Mouse (Mus musculus) hindbrain, embryonic 15.5 days (tissue): ENCODE results near the gene Hoxd4. TPM values are rescaled to one million over a fixed set of nuclear protein-coding genes. Genes with fewer than 3 reads are reported as not detected.

ENCODE experiments used
- ATAC-seq: fragments of 200-750 bp; cut with Nextera tagmentation; 2 replicates; pipeline ENCODE4 v1.8.0; 2017; ENCODE audit warnings: low read depth, moderate number of reproducible peaks, moderate TSS enrichment; ENCODE audit not compliant: low FRiP score
- H3K27ac ChIP-seq: fragments of 300-500 bp; sonication (generic); replicated peaks from 2 replicates; pipeline ENCODE4 v1.5.1; 2015; ENCODE audit warnings: mild to moderate bottlenecking, inconsistent platforms
- H3K27me3 ChIP-seq: fragments of 300-500 bp; sonication (generic); 2 replicates; pipeline ENCODE4 v1.6.1; 2015; ENCODE audit warnings: control low read depth, inconsistent platforms
- H3K36me3 ChIP-seq: fragments of 300-500 bp; sonication (generic); 2 replicates; pipeline ENCODE4 v1.6.1; 2015; ENCODE audit warnings: control low read depth, inconsistent platforms
- H3K4me1 ChIP-seq: fragments of 300-500 bp; sonication (generic); replicated peaks from 2 replicates; pipeline ENCODE4 v1.6.1; 2015; ENCODE audit warnings: control low read depth, inconsistent platforms
- H3K4me2 ChIP-seq: fragments of 300-500 bp; sonication (generic); 2 replicates; pipeline ENCODE4 v1.6.1; 2015; ENCODE audit warnings: moderate library complexity, mild to moderate bottlenecking, inconsistent platforms
- H3K4me3 ChIP-seq: fragments of 300-500 bp; sonication (generic); 2 replicates; pipeline ENCODE4 v1.5.1; 2015; ENCODE audit warnings: mild to moderate bottlenecking, inconsistent platforms
- H3K9ac ChIP-seq: fragments of 300-500 bp; sonication (generic); 2 replicates; pipeline ENCODE4 v1.6.1; 2015; ENCODE audit warnings: inconsistent platforms
- H3K9me3 ChIP-seq: fragments of 300-500 bp; sonication (generic); 2 replicates; pipeline ENCODE4 v1.6.1; 2016; ENCODE audit warnings: control low read depth, inconsistent platforms
- WGBS: fragments of 180-500 bp; shearing (Covaris S2); methylation state at CpG from one replicate; pipeline ENCODE4 v1.1.7; 2015; 5-methylcytosine and 5-hydroxymethylcytosine counted together
- polyA plus RNA-seq: library from polyadenylated mRNA; unstranded; fragments of >200 nt; fragmentation: Nextera tagmentation; extraction: Ambion mirVana; gene quantifications from 2 replicates; pipeline ENCODE4 v1.2.1, GENCODE M21; 2015

Hoxd4 gene
- polyA plus RNA-seq, 1 experiment from 2014 or later = 2.7 TPM

DNA sequence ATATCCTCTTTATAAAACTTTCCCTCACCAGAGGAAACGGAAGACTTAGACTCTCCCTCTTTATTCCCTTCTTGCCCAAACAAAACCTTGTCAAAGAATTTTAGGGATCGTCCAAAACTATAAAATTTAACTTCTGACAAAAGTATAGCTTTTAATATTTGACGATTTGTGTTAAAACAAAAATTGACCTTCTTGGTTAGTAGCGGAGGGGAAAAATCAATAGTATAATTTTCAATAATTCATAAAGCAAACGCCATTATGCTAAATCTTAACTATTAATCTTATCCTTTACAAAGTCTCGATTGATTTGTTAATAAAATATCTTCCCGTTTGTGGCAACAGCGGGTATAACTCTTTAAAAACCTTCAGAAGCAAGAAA, 21.4 kb upstream of the Hoxd4 start:
- H3K4me3 ChIP-seq = no peak overlapping the region
- H3K27ac ChIP-seq = no peak overlapping the region
- WGBS = 7% methylated on average over 8 of the region's 8 CpGs
- ATAC-seq = no peak
- no peak overlapping the region for H3K9ac ChIP-seq
- H3K4me2 ChIP-seq = no peak overlapping the region
- H3K36me3 ChIP-seq = no peaks in the 10 kb centered on the region
- no peaks in the 10 kb centered on the region for H3K9me3 ChIP-seq
- peaks cover 93% of the 10 kb centered on the region for H3K27me3 ChIP-seq
- no peaks in the 10 kb centered on the region for H3K4me1 ChIP-seq

DNA sequence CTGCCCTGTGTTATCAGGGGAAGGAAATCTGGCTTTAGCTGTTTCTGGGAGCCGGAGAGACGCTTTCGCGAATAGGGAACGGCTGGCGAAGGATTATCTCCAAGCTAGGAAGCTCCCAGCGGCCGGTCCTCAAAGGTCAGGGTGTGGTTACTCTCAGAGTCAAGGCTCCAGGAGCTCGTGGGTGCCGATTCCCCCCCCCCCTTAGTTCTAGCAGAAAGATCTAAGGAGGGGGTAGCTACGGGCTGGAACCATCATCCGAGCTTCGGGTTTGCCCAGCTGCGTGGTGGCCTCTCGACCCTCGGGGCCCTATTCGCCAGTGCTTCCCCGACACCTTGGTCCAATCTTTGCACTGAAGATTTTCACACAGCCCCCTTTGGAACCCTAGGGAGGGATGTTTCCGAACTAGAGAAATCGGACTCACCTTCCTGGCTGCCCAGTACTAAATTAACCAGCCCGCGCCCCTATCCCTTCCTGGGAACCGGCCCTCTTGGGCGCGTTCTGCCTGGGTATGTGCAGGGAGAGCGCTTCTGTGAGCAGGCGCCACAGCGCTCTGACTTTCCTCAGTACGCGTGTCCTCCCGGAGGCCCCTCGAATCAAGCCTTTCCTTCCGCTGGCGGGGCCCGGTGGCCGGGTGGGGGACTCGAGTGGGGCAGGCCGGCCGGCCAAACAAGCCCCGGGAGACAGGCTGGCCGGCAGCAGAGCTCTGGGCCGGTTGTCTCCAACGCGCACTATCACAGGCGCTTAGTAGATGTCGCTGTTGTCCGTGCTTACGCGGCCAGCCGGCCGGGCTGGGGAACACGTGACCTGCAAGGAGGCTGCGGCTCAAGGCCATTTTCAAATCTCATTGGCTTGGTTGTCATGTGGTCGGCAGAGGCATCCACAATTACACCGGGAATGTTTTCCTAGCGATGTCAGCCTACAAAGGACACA, 20.4 kb upstream of the Hoxd4 start, which contains the start of gene Hoxd10:
Gene Hoxd10 (plus strand): TSS at position 903 of the 930 bp plus-strand sequence.
- Histone ChIP-seq H3K27ac (no peak within 1 kb of the TSS), H3K9me3 (no peaks in the 10 kb centered on the region), H3K4me1 (no peaks in the 10 kb centered on the region), H3K4me2 (peak within 1 kb of the TSS; percentile 17; the same call in 1 of the 2 replicates), H3K36me3 (no peaks in the 10 kb centered on the region), H3K9ac (no peak within 1 kb of the TSS), H3K27me3 (peaks cover 95% of the 10 kb centered on the region), H3K4me3 (no peak within 1 kb of the TSS)
- WGBS = under 1% methylated on average over 56 of the region's 56 CpGs
- ATAC-seq = no peak

GRCm38 (mm10) chr2:74691995-74692807, 19.5 kb upstream of the Hoxd4 start:
- Histone ChIP-seq H3K36me3 (no peaks in the 10 kb centered on the region), H3K9me3 (no peaks in the 10 kb centered on the region), H3K4me1 (no peaks in the 10 kb centered on the region), H3K27ac (no peak overlapping the region), H3K9ac (no peak overlapping the region), H3K27me3 (peaks cover 94% of the 10 kb centered on the region), H3K4me3 (no peak overlapping the region), H3K4me2 (no peak overlapping the region)
- ATAC-seq = no peak
- 4% methylated on average over 35 of the region's 35 CpGs for WGBS

DNA sequence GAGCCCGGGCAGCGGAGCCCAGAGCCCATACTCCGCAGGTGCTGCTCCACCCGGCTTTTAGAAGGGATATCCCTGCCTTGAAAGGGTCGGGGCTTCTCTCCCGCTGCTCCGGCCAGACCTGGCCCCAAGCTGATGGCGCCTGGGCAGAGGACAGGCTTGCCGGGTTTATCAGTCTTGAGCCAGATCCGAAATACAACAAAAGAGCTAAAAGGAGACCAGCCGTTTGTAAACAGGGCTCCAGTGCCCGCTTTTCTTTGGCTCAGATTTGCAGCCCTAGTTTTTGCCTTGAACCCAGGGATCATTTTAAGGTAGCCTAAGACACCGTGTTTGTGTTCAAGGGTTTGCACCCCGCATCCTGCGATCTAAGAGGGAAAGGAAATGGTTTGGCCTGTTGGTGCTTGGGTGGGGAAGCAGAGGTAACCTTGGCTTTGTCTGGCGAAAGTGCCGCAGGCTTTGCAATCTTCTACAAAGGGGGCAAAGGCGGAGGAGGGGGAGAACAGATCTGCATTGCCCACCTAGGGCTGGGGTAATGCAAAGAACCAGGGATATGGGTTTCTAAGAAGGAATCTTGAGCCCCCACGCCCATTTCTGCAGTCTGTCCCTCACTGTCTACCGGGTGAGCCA, 18.8 kb upstream of the Hoxd4 start:
- no peak for ATAC-seq
- 2% methylated on average over 20 of the region's 20 CpGs for WGBS
- Histone ChIP-seq H3K36me3 (no peaks in the 10 kb centered on the region), H3K4me3 (no peak overlapping the region), H3K27me3 (peaks cover 91% of the 10 kb centered on the region), H3K4me2 (no peak overlapping the region), H3K27ac (no peak overlapping the region), H3K9ac (no peak overlapping the region), H3K9me3 (no peaks in the 10 kb centered on the region), H3K4me1 (peaks cover 6% of the 10 kb centered on the region)

- H3K27ac ChIP-seq = no peak overlapping the region
- WGBS = 11% methylated on average over 4 of the region's 4 CpGs
- no peaks in the 10 kb centered on the region for H3K9me3 ChIP-seq
- H3K4me2 ChIP-seq = no peak overlapping the region
- H3K9ac ChIP-seq = no peak overlapping the region
- peaks cover 86% of the 10 kb centered on the region for H3K27me3 ChIP-seq
- H3K4me1 ChIP-seq = peaks cover 10% of the 10 kb centered on the region
- ATAC-seq = no peak
- H3K4me3 ChIP-seq = no peak overlapping the region
- no peaks in the 10 kb centered on the region for H3K36me3 ChIP-seq
Observed at GRCm38 (mm10) chr2:74693432-74693827, 18.3 kb upstream of the Hoxd4 start.

DNA sequence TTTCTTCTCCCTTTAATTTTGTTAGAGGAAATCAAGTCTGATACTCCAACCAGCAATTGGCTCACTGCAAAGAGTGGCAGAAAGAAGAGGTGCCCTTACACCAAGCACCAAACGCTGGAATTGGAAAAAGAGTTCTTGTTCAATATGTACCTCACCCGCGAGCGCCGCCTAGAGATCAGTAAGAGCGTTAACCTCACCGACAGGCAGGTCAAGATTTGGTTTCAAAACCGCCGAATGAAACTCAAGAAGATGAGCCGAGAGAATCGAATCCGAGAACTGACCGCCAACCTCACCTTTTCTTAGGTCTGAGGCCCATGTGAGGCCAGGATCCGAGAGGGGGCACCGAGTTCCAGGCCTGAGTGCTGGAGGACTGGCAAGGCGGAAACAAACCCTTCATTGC, 17.7 kb upstream of the Hoxd4 start:
- WGBS = 1% methylated on average over 16 of the region's 16 CpGs
- no peaks in the 10 kb centered on the region for H3K36me3 ChIP-seq
- no peaks in the 10 kb centered on the region for H3K9me3 ChIP-seq
- no peak for ATAC-seq
- peaks cover 83% of the 10 kb centered on the region for H3K27me3 ChIP-seq
- H3K4me3 ChIP-seq = no peak overlapping the region
- H3K4me1 ChIP-seq = peaks cover 12% of the 10 kb centered on the region
- H3K4me2 ChIP-seq = no peak overlapping the region
- H3K27ac ChIP-seq = no peak overlapping the region
- no peak overlapping the region for H3K9ac ChIP-seq

- Histone ChIP-seq H3K27me3 (peaks cover 83% of the 10 kb centered on the region), H3K36me3 (no peaks in the 10 kb centered on the region), H3K4me2 (no peak overlapping the region), H3K4me3 (no peak overlapping the region), H3K9ac (no peak overlapping the region), H3K4me1 (peaks cover 12% of the 10 kb centered on the region), H3K9me3 (no peaks in the 10 kb centered on the region), H3K27ac (no peak overlapping the region)
- WGBS = 0% methylated on average over 1 of the region's 1 CpGs
- ATAC-seq = no peak
Observed at GRCm38 (mm10) chr2:74695383-74695782, 16.3 kb upstream of the Hoxd4 start.

DNA sequence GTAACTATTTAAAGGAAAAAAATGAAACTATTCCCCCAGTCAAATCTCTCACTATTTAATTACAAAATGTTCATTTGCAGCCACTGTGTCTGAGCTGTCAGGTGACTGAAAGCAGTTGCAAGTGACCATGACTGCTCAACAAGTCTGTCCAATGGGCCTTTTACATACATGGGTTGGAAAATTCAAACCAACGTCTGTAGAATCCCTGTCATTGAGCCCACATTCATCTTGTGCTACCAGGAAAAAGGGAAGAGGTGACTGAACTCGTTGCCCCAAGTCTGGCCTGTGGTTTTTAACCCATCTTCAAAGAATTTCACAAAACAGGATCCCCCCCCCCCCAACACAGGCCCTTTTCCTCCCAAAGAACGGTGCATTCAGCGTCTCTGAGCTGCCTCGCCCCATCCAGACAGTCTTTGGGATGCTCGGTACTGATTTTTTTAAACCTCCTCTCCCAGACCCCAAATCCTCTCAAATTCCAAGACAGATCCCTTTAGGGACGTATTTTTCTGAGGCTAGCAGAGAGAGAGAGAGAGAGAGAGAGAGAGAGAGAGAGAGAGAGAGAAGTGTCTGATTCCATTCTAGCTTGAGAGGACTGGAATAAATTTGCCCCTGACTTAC, 15.8 kb upstream of the Hoxd4 start:
- ATAC-seq = no peak
- no peak overlapping the region for H3K9ac ChIP-seq
- H3K4me3 ChIP-seq = no peak overlapping the region
- H3K4me2 ChIP-seq = no peak overlapping the region
- H3K27me3 ChIP-seq = peaks cover 87% of the 10 kb centered on the region
- no peak overlapping the region for H3K27ac ChIP-seq
- peaks cover 12% of the 10 kb centered on the region for H3K4me1 ChIP-seq
- H3K9me3 ChIP-seq = no peaks in the 10 kb centered on the region
- WGBS = 3% methylated on average over 7 of the region's 7 CpGs
- no peaks in the 10 kb centered on the region for H3K36me3 ChIP-seq

DNA sequence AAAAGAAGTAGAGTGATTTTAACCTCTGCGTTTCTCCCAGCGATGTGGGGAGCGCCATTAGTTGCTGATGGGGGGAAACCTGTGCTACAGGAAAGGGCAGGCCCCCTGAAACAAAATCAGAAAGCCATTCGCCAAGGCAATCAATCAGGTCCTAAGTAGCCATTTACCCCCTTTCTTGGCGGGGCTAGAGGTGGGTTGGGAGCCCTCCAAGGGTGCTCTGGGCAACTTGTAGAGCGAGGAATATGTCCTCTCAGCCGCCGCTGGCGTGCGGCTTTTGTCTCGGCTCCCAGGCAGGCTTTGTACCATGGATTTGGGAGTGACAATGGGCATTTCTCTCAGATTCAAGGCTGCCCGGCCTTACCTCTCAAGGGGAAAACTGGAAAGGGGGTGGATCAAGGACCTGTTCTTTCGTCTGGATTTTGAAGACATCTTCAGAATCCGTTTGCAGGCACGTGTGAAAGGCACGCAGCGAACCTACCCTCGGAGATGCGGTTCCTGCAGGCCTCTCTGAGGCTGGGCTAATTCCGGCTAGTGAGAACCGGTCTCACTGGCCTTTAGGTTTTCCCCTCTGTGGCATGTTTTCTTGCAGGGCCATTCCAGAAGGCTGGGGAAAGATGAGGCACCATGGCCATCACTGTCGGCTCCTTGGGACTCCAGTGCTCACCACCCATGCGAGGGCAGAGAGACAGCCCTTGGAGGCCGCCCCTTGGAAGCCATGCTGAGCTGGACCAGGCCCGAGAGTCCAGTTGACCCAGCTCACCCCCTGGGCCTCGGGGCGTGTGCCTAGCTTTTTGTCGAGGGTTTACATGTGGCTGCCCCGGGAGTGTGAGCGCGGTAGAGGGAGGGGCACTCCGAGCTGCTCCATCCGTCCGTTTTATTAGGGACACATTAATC, 15.0 kb upstream of the Hoxd4 start:
- no peaks in the 10 kb centered on the region for H3K36me3 ChIP-seq
- no peak for ATAC-seq
- 2% methylated on average over 34 of the region's 34 CpGs for WGBS
- H3K27ac ChIP-seq = no peak overlapping the region
- H3K4me1 ChIP-seq = peaks cover 12% of the 10 kb centered on the region
- no peak overlapping the region for H3K4me3 ChIP-seq
- peaks cover 87% of the 10 kb centered on the region for H3K27me3 ChIP-seq
- H3K4me2 ChIP-seq = no peak overlapping the region
- H3K9me3 ChIP-seq = no peaks in the 10 kb centered on the region
- no peak overlapping the region for H3K9ac ChIP-seq

DNA sequence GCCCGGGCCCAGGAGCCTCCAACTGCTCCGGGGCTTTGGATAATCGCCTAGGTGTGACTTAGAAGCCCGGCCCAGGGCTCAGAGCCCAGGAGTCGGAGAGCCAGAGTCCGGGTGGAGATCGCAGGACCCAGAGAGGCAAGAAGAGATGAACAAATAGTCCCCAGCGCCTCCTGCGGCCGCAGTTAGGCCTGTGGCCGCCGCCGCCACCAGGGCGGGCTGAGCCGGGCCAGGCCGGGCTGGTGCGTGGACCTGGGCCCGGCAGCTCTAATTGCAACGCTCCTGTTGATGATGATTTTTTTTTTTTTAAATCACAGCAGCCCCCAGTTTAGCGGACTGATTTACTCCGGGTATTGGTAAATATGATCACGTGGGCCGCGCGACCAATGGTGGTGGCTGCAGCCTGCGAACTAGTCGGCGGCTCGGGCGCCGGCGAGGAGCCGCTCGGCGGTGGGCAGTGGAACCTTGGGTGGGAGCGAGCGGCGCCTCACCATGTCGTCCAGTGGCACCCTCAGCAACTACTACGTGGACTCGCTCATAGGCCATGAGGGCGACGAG, 14.1 kb upstream of the Hoxd4 start, which contains the start of gene Hoxd9:
Gene Hoxd9 (plus strand): TSS at position 161 of the 555 bp plus-strand sequence.
- Histone ChIP-seq H3K4me2 (peak within 1 kb of the TSS; percentile 51), H3K9ac (no peak within 1 kb of the TSS), H3K4me1 (peaks cover 12% of the 10 kb centered on the region), H3K4me3 (peak within 1 kb of the TSS; percentile 26), H3K27ac (no peak within 1 kb of the TSS), H3K27me3 (peaks cover 85% of the 10 kb centered on the region), H3K36me3 (no peaks in the 10 kb centered on the region), H3K9me3 (no peaks in the 10 kb centered on the region)
- WGBS = under 1% methylated on average over 43 of the region's 43 CpGs
- ATAC-seq = 0 out of 2 replicates have a peak, but pooled peaks have one; percentile 15
